Mouse (Mus musculus): ENCODE measurements around the gene Klhl41. TPM values are rescaled to one million over a fixed set of nuclear protein-coding genes. Genes with fewer than 3 reads are reported as not detected.
"Not testable (repeated sequence)": the region's sequence is repeated elsewhere in the genome, so short reads cannot be mapped to it uniquely, and the experiment has no call there.

Klhl41 gene
- polyA plus RNA-seq, 1 experiment from 2014 or later, result 0.75 TPM

- no peak for ATAC-seq (replicated peaks; ENCODE audit: low FRiP score)
- Histone ChIP-seq H3K36me3 (ENCODE audit: control insufficient read depth, insufficient read depth, low read length) (no peaks in the 10 kb centered on the region; the same call in 1 of the 2 replicates), H3K4me2 (no peak overlapping the region), H3K27ac (ENCODE audit: low read depth, low read length) (no peak overlapping the region), H3K4me1 (replicated peaks; ENCODE audit: control insufficient read depth, insufficient read depth, low read length) (no peaks in the 10 kb centered on the region), H3K9me3 (ENCODE audit: control insufficient read depth, low read length) (no peaks in the 10 kb centered on the region), H3K27me3 (replicated peaks; ENCODE audit: control insufficient read depth, insufficient read depth, low read length) (no peaks in the 10 kb centered on the region), H3K4me3 (ENCODE audit: low read depth, low read length) (no peak overlapping the region), H3K9ac (ENCODE audit: low read depth, low read length) (no peak overlapping the region)
- DNase-seq (ENCODE audit: low spot score), result no peak
- 87% methylated on average over 9 of the region's 9 CpGs for WGBS
Observed at GRCm38 (mm10) chr2:69675266-69675665, 5.3 kb downstream of the Klhl41 start.

DNA sequence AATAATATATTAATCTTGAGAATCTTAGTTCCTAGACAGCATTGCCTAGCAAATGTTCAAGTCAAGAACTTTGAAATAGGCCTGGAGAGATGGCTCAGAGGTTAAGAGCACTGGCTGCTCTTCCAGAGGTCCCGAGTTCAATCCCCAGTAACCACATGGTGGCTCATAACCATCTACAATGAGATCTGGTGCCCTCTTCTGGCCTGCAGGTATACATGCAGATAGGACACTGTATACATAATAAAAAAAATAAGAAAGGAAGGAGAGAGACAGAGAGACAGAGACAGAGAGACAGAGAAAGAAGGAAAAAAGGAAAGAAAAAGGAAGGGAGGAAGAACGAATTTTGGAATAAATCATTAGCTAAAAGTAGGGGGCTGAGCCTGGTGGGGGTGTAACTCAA lies 6.8 kb downstream of the Klhl41 start:
- H3K4me2 ChIP-seq, result no peak overlapping the region
- H3K36me3 ChIP-seq (ENCODE audit: control insufficient read depth, insufficient read depth, low read length), result no peaks in the 10 kb centered on the region; the same call in 1 of the 2 replicates
- ATAC-seq (replicated peaks; ENCODE audit: low FRiP score) (no peak), DNase-seq (ENCODE audit: low spot score) (no peak)
- no peaks in the 10 kb centered on the region for H3K4me1 ChIP-seq (replicated peaks; ENCODE audit: control insufficient read depth, insufficient read depth, low read length)
- no peaks in the 10 kb centered on the region for H3K27me3 ChIP-seq (replicated peaks; ENCODE audit: control insufficient read depth, insufficient read depth, low read length)
- H3K9ac ChIP-seq (ENCODE audit: low read depth, low read length), result no peak overlapping the region
- H3K27ac ChIP-seq (ENCODE audit: low read depth, low read length), result no peak overlapping the region
- H3K4me3 ChIP-seq (ENCODE audit: low read depth, low read length), result no peak overlapping the region
- WGBS, result 54% methylated on average over 2 of the region's 2 CpGs
- no peaks in the 10 kb centered on the region for H3K9me3 ChIP-seq (ENCODE audit: control insufficient read depth, low read length)

DNA sequence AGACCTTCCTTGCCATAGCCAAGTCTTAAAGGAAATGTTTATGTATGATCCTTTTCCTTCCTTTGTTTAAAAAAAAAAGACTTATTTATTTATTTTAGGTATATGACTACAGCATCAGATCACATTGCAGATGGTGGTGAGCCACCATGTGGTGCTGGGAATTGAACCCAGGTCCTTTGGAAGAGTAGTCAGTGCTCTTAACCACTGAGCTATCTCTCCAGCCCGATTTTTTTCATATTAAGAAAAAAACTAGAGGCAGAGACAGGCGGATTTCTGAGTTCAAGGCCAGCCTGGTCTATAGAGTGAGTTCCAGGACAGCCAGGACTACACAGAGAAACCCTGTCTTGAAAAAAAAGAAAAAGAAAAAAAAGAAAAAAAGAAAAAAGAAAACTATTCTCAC lies 7.3 kb downstream of the Klhl41 start:
- H3K27ac ChIP-seq (ENCODE audit: low read depth, low read length); H3K36me3 ChIP-seq (ENCODE audit: control insufficient read depth, insufficient read depth, low read length); DNase-seq (ENCODE audit: low spot score); H3K4me3 ChIP-seq (ENCODE audit: low read depth, low read length); ATAC-seq (replicated peaks; ENCODE audit: low FRiP score); H3K4me2 ChIP-seq; H3K27me3 ChIP-seq (replicated peaks; ENCODE audit: control insufficient read depth, insufficient read depth, low read length); H3K9ac ChIP-seq (ENCODE audit: low read depth, low read length); H3K4me1 ChIP-seq (replicated peaks; ENCODE audit: control insufficient read depth, insufficient read depth, low read length); H3K9me3 ChIP-seq (ENCODE audit: control insufficient read depth, low read length): not testable (repeated sequence)
- WGBS, result 75% methylated on average over 2 of the region's 2 CpGs

DNA sequence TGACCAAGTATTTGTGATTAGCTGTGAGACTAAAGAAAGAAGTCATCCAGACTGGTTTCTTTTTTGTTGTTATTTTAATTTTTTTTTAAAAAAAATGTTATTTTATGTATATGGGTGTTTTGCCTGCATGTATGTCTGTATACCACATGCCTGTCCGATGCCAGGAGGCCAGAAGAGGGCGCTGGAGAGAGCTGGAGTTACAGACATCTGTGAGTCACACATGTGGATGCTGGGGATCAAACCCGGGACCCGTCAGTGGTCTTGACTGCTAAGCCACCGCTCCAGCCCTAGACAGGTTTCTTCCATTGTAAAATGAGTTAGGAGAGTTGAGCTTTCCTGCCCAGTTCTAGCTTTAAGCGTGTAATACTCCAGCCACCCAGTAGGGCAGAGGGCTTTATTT lies 10.1 kb downstream of the Klhl41 start:
- WGBS, result 52% methylated on average over 6 of the region's 6 CpGs
- no peak overlapping the region for H3K9ac ChIP-seq (ENCODE audit: low read depth, low read length)
- no peak overlapping the region for H3K27ac ChIP-seq (ENCODE audit: low read depth, low read length)
- H3K27me3 ChIP-seq (replicated peaks; ENCODE audit: control insufficient read depth, insufficient read depth, low read length), result no peaks in the 10 kb centered on the region
- H3K36me3 ChIP-seq (ENCODE audit: control insufficient read depth, insufficient read depth, low read length), result no peaks in the 10 kb centered on the region; the same call in 1 of the 2 replicates
- H3K4me2 ChIP-seq, result no peak overlapping the region
- H3K4me1 ChIP-seq (replicated peaks; ENCODE audit: control insufficient read depth, insufficient read depth, low read length), result no peaks in the 10 kb centered on the region
- no peaks in the 10 kb centered on the region for H3K9me3 ChIP-seq (ENCODE audit: control insufficient read depth, low read length)
- DNase-seq (ENCODE audit: low spot score) (no peak), ATAC-seq (replicated peaks; ENCODE audit: low FRiP score) (no peak)
- H3K4me3 ChIP-seq (ENCODE audit: low read depth, low read length), result no peak overlapping the region

- H3K9ac ChIP-seq (ENCODE audit: low read depth, low read length), result no peak overlapping the region
- H3K4me3 ChIP-seq (ENCODE audit: low read depth, low read length), result no peak overlapping the region
- 79% methylated on average over 4 of the region's 4 CpGs for WGBS
- ATAC-seq (replicated peaks; ENCODE audit: low FRiP score) (no peak), DNase-seq (ENCODE audit: low spot score) (no peak)
- peaks cover under 1% of the 10 kb centered on the region; the same call in 1 of the 2 replicates for H3K36me3 ChIP-seq (ENCODE audit: control insufficient read depth, insufficient read depth, low read length)
- no peak overlapping the region for H3K4me2 ChIP-seq
- no peaks in the 10 kb centered on the region for H3K27me3 ChIP-seq (replicated peaks; ENCODE audit: control insufficient read depth, insufficient read depth, low read length)
- no peaks in the 10 kb centered on the region for H3K9me3 ChIP-seq (ENCODE audit: control insufficient read depth, low read length)
- no peak overlapping the region for H3K27ac ChIP-seq (ENCODE audit: low read depth, low read length)
- H3K4me1 ChIP-seq (replicated peaks; ENCODE audit: control insufficient read depth, insufficient read depth, low read length), result no peaks in the 10 kb centered on the region
Observed at GRCm38 (mm10) chr2:69681931-69682330, 12.0 kb downstream of the Klhl41 start.

- no peaks in the 10 kb centered on the region for H3K9me3 ChIP-seq (ENCODE audit: control insufficient read depth, low read length)
- no peak overlapping the region for H3K27ac ChIP-seq (ENCODE audit: low read depth, low read length)
- peaks cover 4% of the 10 kb centered on the region; the same call in 1 of the 2 replicates for H3K36me3 ChIP-seq (ENCODE audit: control insufficient read depth, insufficient read depth, low read length)
- whole genome bisulfite sequencing, result 89% methylated on average over 13 of the region's 13 CpGs
- H3K9ac ChIP-seq (ENCODE audit: low read depth, low read length), result no peak overlapping the region
- no peak overlapping the region for H3K4me3 ChIP-seq (ENCODE audit: low read depth, low read length)
- no peak for DNase-seq (ENCODE audit: low spot score)
- H3K4me1 ChIP-seq (replicated peaks; ENCODE audit: control insufficient read depth, insufficient read depth, low read length), result no peaks in the 10 kb centered on the region
- ATAC-seq (replicated peaks; ENCODE audit: low FRiP score), result no peak
- no peak overlapping the region for H3K4me2 ChIP-seq
- H3K27me3 ChIP-seq (replicated peaks; ENCODE audit: control insufficient read depth, insufficient read depth, low read length), result no peaks in the 10 kb centered on the region
Observed at GRCm38 (mm10) chr2:69683036-69683805, 13.3 kb downstream of the Klhl41 start.

GRCm38 (mm10) chr2:69684488-69684887 lies 14.6 kb downstream of the Klhl41 start:
- H3K36me3 ChIP-seq (ENCODE audit: control insufficient read depth, insufficient read depth, low read length), result peaks cover 4% of the 10 kb centered on the region; the same call in 1 of the 2 replicates
- H3K27me3 ChIP-seq (replicated peaks; ENCODE audit: control insufficient read depth, insufficient read depth, low read length), result no peaks in the 10 kb centered on the region
- H3K4me3 ChIP-seq (ENCODE audit: low read depth, low read length), result no peak overlapping the region
- 87% methylated on average over 3 of the region's 3 CpGs for WGBS
- no peak for DNase-seq (ENCODE audit: low spot score)
- ATAC-seq (replicated peaks; ENCODE audit: low FRiP score), result no peak
- H3K9me3 ChIP-seq (ENCODE audit: control insufficient read depth, low read length), result no peaks in the 10 kb centered on the region
- H3K4me1 ChIP-seq (replicated peaks; ENCODE audit: control insufficient read depth, insufficient read depth, low read length), result no peaks in the 10 kb centered on the region
- no peak overlapping the region for H3K9ac ChIP-seq (ENCODE audit: low read depth, low read length)
- no peak overlapping the region for H3K4me2 ChIP-seq
- H3K27ac ChIP-seq (ENCODE audit: low read depth, low read length), result no peak overlapping the region

- 94% methylated on average over 3 of the region's 3 CpGs for WGBS
- no peak overlapping the region for H3K4me2 ChIP-seq
- H3K4me3 ChIP-seq (ENCODE audit: low read depth, low read length), result no peak overlapping the region
- H3K36me3 ChIP-seq (ENCODE audit: control insufficient read depth, insufficient read depth, low read length), result peaks cover 15% of the 10 kb centered on the region; the same call in 1 of the 2 replicates
- no peak for ATAC-seq (replicated peaks; ENCODE audit: low FRiP score)
- no peaks in the 10 kb centered on the region for H3K4me1 ChIP-seq (replicated peaks; ENCODE audit: control insufficient read depth, insufficient read depth, low read length)
- no peaks in the 10 kb centered on the region for H3K27me3 ChIP-seq (replicated peaks; ENCODE audit: control insufficient read depth, insufficient read depth, low read length)
- no peak overlapping the region for H3K27ac ChIP-seq (ENCODE audit: low read depth, low read length)
- no peaks in the 10 kb centered on the region for H3K9me3 ChIP-seq (ENCODE audit: control insufficient read depth, low read length)
- DNase-seq (ENCODE audit: low spot score), result no peak
- no peak overlapping the region for H3K9ac ChIP-seq (ENCODE audit: low read depth, low read length)
Observed at GRCm38 (mm10) chr2:69690214-69690613, 20.3 kb downstream of the Klhl41 start.

- Histone ChIP-seq H3K36me3 (ENCODE audit: control insufficient read depth, insufficient read depth, low read length) (peaks cover 15% of the 10 kb centered on the region; the same call in 1 of the 2 replicates), H3K4me2 (no peak overlapping the region), H3K9me3 (ENCODE audit: control insufficient read depth, low read length) (no peaks in the 10 kb centered on the region), H3K4me1 (replicated peaks; ENCODE audit: control insufficient read depth, insufficient read depth, low read length) (no peaks in the 10 kb centered on the region), H3K4me3 (ENCODE audit: low read depth, low read length) (no peak overlapping the region), H3K9ac (ENCODE audit: low read depth, low read length) (no peak overlapping the region), H3K27me3 (replicated peaks; ENCODE audit: control insufficient read depth, insufficient read depth, low read length) (no peaks in the 10 kb centered on the region), H3K27ac (ENCODE audit: low read depth, low read length) (no peak overlapping the region)
- DNase-seq (ENCODE audit: low spot score), result no peak
- 91% methylated on average over 6 of the region's 6 CpGs for WGBS
- no peak for ATAC-seq (replicated peaks; ENCODE audit: low FRiP score)
Observed at GRCm38 (mm10) chr2:69690843-69691242, 20.9 kb downstream of the Klhl41 start.
